Comparison of ENCODE assay signal across 14 mouse cellular contexts in genomic region chr12:14056116-14056515, GRCm38 (mm10).
"Had no signal": no experiment of that assay in that cellular context is flagged by ENCODE, and none has a peak within 500 bp of the region (broad histone marks: within the 10 kb centered on the region; RNA-seq: fewer than 3 reads in every experiment).

No protein-coding gene starts in this region.

- H3K4me2 ChIP-seq: kidney, embryonic 15.5 days; neural tube, embryonic 15.5 days had no signal

- H3K36me3 ChIP-seq: kidney, embryonic 15.5 days; limb, embryonic 10.5 days; midbrain, embryonic 10.5 days; neural tube, embryonic 15.5 days had no signal

- H3K27ac ChIP-seq: kidney, embryonic 15.5 days; left cerebral cortex, adult 2 months; limb, embryonic 10.5 days; liver, embryonic 14.5 days; midbrain, embryonic 10.5 days; neural tube, embryonic 15.5 days had no signal

- H3K27me3 ChIP-seq: kidney, embryonic 15.5 days; neural tube, embryonic 15.5 days had no signal

- H3K9ac ChIP-seq: kidney, embryonic 15.5 days; liver, embryonic 14.5 days; neural tube, embryonic 15.5 days had no signal

- DNase-seq: kidney, adult 18-20 months; kidney, postnatal 25 days; lung, postnatal 10 days; midbrain, embryonic 14.5 days; right cerebral cortex, adult 18-20 months; right cerebral cortex, postnatal 25 days; thymus, postnatal 36 days had no signal

- H3K4me1 ChIP-seq: kidney, embryonic 15.5 days; limb, embryonic 10.5 days; midbrain, embryonic 10.5 days; neural tube, embryonic 15.5 days had no signal

- H3K4me3 ChIP-seq: kidney, embryonic 15.5 days; left cerebral cortex, adult 2 months; limb, embryonic 10.5 days; midbrain, embryonic 10.5 days; myocyte; neural tube, embryonic 15.5 days had no signal

- H3K9me3 ChIP-seq: kidney, embryonic 15.5 days; limb, embryonic 10.5 days; midbrain, embryonic 10.5 days; neural tube, embryonic 15.5 days had no signal
